Mouse (Mus musculus) midbrain, embryonic 14.5 days (tissue): ENCODE data around the gene Cgn. TPM values are rescaled to one million over a fixed set of nuclear protein-coding genes. Genes with fewer than 3 reads are reported as not detected.

ENCODE experiments used
- polyA plus RNA-seq: library from polyadenylated mRNA; unstranded; fragments of >200 nt; fragmentation: Nextera tagmentation; extraction: Ambion mirVana; gene quantifications from 2 replicates; pipeline ENCODE4 v1.2.1, GENCODE M21; 2014

Gene Cgn
- polyA plus RNA-seq, 1 experiment from 2014 or later, result 5.9 TPM

Other genes with a start within 250 kb of the Cgn start
- 66.8 and 71.0 TPM in 2 replicates for gene Snx27, start 203.8 kb downstream of the Cgn start, polyA plus RNA-seq
- gene Gm10972, start 143.4 kb downstream of the Cgn start, polyA plus RNA-seq, result not detected in 2 replicates
- 5.2 and 5.6 TPM in 2 replicates for gene Tuft1, start 127.6 kb downstream of the Cgn start, polyA plus RNA-seq
- not detected in 2 replicates for gene Selenbp2, start 92.9 kb downstream of the Cgn start, polyA plus RNA-seq
- gene Pogz, start 51.1 kb upstream of the Cgn start, polyA plus RNA-seq, result 24.2 and 28.7 TPM in 2 replicates
- 377 and 407 TPM in 2 replicates for gene Psmb4, start 100.5 kb upstream of the Cgn start, polyA plus RNA-seq
- 7.3 and 9.1 TPM in 2 replicates for gene Selenbp1, start 146.6 kb upstream of the Cgn start, polyA plus RNA-seq
- 8.3 and 8.6 TPM in 2 replicates for gene Rfx5, start 167.6 kb upstream of the Cgn start, polyA plus RNA-seq
- gene Pi4kb, start 188.2 kb upstream of the Cgn start, polyA plus RNA-seq, result 24.3 and 28.7 TPM in 2 replicates
- 22.5 and 30.0 TPM in 2 replicates for gene Zfp687, start 229.0 kb upstream of the Cgn start, polyA plus RNA-seq